Mouse (Mus musculus): Measurements from ENCODE around the gene Rps8.

The Rps8 gene

GRCm38 (mm10) chr4:117124518-117125347 is 31.3 kb downstream of the Rps8 start:
- peak; percentile 94 for DNase-seq (ENCODE audit: low read depth)

GRCm38 (mm10) chr4:117124218-117124517 is 31.9 kb downstream of the Rps8 start:
- no peak for DNase-seq (ENCODE audit: low read depth)

DNA sequence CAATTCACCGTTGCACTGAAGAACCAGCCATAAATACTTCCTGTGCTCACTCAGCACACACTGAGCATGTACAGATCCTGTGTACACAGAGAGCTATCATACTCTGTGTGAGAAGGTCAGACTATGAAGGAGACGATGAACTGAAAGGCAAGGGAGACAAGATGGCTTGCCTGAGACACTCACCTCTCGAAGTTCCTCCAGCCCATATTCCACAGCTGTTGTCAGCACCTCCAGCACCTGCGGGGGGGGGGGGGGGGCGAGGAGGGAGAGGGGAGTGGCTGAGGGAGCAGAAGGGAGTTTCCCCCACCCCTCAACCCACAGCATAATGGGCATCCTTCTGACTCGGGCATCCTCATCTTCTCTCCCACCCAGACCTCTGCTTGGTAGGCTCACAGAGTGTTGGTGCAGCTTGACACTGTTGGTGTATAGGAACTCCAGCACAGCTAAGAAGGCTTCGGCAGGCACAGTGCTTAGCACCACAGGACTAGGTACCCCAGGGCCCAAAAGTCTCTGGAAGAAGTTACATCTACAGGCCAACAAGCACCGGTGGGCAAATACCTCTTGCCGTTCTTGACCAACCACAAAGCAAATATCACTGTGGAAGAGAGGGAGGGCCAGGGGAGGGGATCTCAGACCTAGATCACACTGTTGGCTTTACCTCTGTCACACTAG is 32.4 kb downstream of the Rps8 start:
- no peak for DNase-seq (ENCODE audit: low read depth)

DNA sequence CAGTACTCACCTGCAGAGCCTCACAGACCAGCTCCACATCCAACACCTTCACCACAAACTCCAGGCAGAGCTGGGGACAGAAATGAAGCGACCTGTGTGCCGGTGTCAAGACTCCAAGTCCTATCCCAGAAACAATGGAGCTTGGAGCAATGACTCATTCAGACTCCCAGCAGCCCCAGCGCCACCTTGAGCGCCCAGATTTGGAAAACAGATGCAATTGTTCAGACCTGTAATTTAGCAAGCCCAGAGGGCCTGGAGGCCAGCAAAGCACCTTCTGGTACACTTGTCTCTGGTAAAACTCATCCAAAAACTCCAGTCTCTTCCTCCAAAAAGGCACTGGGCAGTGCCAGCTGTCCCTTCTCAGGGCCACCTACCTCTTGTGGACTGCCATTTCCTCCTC is 33.8 kb downstream of the Rps8 start:
- no peak for DNase-seq (ENCODE audit: low read depth)

GRCm38 (mm10) chr4:117120445-117121414 is 35.3 kb downstream of the Rps8 start:
- peak; percentile 100 for DNase-seq (ENCODE audit: low read depth)

DNA sequence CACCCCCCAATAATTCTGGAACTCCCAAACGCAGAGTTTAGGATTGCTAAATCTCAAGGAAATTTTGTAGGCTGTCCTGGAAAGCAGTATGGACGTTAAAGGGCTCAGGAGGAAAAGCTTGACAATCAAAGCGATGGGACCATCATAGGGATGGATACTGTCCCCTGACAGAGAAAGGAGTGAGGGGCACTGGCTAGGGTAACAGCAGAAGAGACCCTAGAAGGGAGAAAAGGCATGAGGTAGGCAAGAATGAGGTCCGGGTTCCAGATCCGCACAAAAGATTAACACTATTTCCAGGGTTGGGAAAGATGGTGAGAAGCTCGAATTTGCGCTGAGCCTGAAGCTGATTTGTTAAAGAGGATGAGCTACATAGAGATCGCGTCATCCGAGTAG is 36.0 kb downstream of the Rps8 start:
- DNase-seq (ENCODE audit: low read depth): no peak

DNA sequence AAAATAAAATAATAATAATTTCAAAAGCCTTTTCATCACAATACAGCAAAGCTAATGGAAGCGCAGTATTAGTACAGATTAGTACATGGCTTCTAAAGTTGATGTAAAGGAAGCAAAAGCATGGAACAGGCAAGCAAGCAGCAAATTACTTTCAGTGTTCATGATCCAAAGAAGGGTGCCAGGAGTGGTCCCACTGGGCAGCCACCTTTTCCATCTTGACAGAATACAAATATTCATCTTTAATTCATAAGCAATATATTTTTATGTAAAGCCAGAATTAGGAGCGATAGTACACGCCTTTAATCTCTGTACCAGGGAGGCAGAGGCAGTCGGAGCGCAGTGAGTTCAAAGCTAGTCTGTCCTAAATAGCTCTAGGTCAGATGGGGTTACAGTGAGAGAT is 36.4 kb downstream of the Rps8 start:
- DNase-seq (ENCODE audit: low read depth): no peak

GRCm38 (mm10) chr4:117117931-117118330 is 38.1 kb downstream of the Rps8 start:
- no peak for DNase-seq (ENCODE audit: low read depth)

- DNase-seq (ENCODE audit: low read depth): no peak
Measured at GRCm38 (mm10) chr4:117115592-117115991, 40.5 kb downstream of the Rps8 start.

- peak; percentile 36 for DNase-seq (ENCODE audit: low read depth)
Measured at GRCm38 (mm10) chr4:117113237-117113636, 42.8 kb downstream of the Rps8 start.

- DNase-seq (ENCODE audit: low read depth): no peak
Measured at GRCm38 (mm10) chr4:117110985-117111384, 45.1 kb downstream of the Rps8 start.

GRCm38 (mm10) chr4:117110249-117110648 is 45.8 kb downstream of the Rps8 start:
- no peak for DNase-seq (ENCODE audit: low read depth)

GRCm38 (mm10) chr4:117109330-117109729 is 46.7 kb downstream of the Rps8 start:
- DNase-seq (ENCODE audit: low read depth): no peak

DNA sequence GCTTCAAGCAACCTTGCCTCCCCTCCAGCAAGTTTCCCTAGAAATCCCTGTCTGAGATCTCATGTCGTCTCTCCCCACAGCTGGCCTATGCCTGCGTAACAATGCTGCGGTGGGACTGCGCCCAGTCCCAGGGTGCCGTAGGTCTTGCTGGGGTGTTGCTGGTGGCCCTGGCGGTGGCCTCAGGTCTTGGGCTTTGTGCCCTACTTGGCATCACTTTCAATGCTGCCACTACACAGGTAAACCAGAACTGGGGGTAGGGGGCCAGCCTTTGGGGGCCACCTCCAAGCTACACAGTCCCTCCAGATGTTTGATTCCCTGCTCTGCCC is 47.6 kb downstream of the Rps8 start:
- DNase-seq (ENCODE audit: low read depth): no peak

GRCm38 (mm10) chr4:117107813-117108523 is 48.1 kb downstream of the Rps8 start:
- DNase-seq (ENCODE audit: low read depth): no peak

DNA sequence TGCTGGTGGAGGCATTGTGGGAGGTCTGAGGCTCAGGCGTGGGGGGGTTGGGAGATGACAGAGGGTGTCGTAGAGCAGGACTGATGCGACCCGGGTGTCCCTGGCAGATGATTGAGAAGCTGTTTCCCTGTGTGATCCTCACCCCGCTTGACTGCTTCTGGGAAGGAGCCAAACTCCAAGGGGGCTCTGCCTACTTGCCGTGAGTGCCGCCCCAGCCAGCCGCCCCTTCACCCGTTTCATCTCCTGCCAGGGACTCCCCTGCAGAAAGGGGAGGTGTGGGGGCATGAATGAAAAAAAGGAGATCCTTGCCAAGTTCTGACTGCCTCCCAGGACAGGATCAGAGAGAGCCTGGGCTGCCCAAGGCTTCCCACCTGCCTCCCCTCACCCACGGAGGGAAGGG is 50.9 kb downstream of the Rps8 start:
- DNase-seq (ENCODE audit: low read depth): no peak

GRCm38 (mm10) chr4:117104672-117105071 is 51.4 kb downstream of the Rps8 start:
- no peak for DNase-seq (ENCODE audit: low read depth)
